7 mouse cellular contexts compared by ENCODE assay signal in genomic region chr16:22548167-22549080, GRCm38 (mm10).
DNase-seq lines count a peak whose midpoint lies in the region; ATAC-seq and TF ChIP-seq lines count a peak whose summit lies in the region.

No protein-coding gene starts in this region.

- peak overlapping the region; percentile 83 for H3K4me2 ChIP-seq in intestine, postnatal 0 days (replicated peaks; ENCODE audit: low read depth)
- peak overlapping the region; percentile 66 for H3K4me2 ChIP-seq in midbrain, embryonic 12.5 days (replicated peaks)

- peak overlapping the region; percentile 60 for H3K4me3 ChIP-seq in embryonic facial prominence, embryonic 10.5 days
- H3K4me3 ChIP-seq in intestine, postnatal 0 days (ENCODE audit: low read depth, low read length), result peak overlapping the region; percentile 41
- H3K4me3 ChIP-seq in limb, embryonic 10.5 days, result peak overlapping the region; percentile 53
- H3K4me3 ChIP-seq in midbrain, embryonic 12.5 days, result peak overlapping the region; percentile 43
- peak overlapping the region; percentile 61 for H3K4me3 ChIP-seq in small intestine, adult 2 months (ENCODE audit: low read depth, low read length)

- WGBS in embryonic facial prominence, embryonic 10.5 days, result 9% methylated on average over 26 of the region's 26 CpGs
- 8% methylated on average over 26 of the region's 26 CpGs for WGBS in intestine, postnatal 0 days
- 13% methylated on average over 26 of the region's 26 CpGs for WGBS in limb, embryonic 10.5 days
- 8% methylated on average over 26 of the region's 26 CpGs for WGBS in midbrain, embryonic 12.5 days
- 9% methylated on average over 26 of the region's 26 CpGs for WGBS in small intestine, adult 2 months

- TF ChIP-seq POLR2A in small intestine, adult 2 months (IDR thresholded peaks at IDR 0.05; ENCODE audit: low read depth, low read length), result no peak

- no peaks in the 10 kb centered on the region for H3K9me3 ChIP-seq in embryonic facial prominence, embryonic 10.5 days
- no peaks in the 10 kb centered on the region for H3K9me3 ChIP-seq in intestine, postnatal 0 days (ENCODE audit: control insufficient read depth)
- no peaks in the 10 kb centered on the region for H3K9me3 ChIP-seq in limb, embryonic 10.5 days (replicated peaks)
- H3K9me3 ChIP-seq in midbrain, embryonic 12.5 days, result no peaks in the 10 kb centered on the region

- peaks cover 34% of the 10 kb centered on the region for H3K27me3 ChIP-seq in embryonic facial prominence, embryonic 10.5 days (replicated peaks; ENCODE audit: low read depth, poor library complexity, severe bottlenecking)
- H3K27me3 ChIP-seq in intestine, postnatal 0 days (replicated peaks; ENCODE audit: control insufficient read depth, insufficient read depth, low read length), result no peaks in the 10 kb centered on the region
- no peaks in the 10 kb centered on the region for H3K27me3 ChIP-seq in limb, embryonic 10.5 days (ENCODE audit: low read depth, poor library complexity, severe bottlenecking)
- peaks cover 49% of the 10 kb centered on the region for H3K27me3 ChIP-seq in midbrain, embryonic 12.5 days
- no peaks in the 10 kb centered on the region for H3K27me3 ChIP-seq in small intestine, adult 2 months (ENCODE audit: control insufficient read depth, insufficient read depth, low read length)

- H3K27ac ChIP-seq in embryonic facial prominence, embryonic 10.5 days (replicated peaks), result peak overlapping the region; percentile 81
- H3K27ac ChIP-seq in intestine, postnatal 0 days (ENCODE audit: low read depth, low read length), result peak overlapping the region; percentile 85
- peak overlapping the region; percentile 89 for H3K27ac ChIP-seq in limb, embryonic 10.5 days
- H3K27ac ChIP-seq in midbrain, embryonic 12.5 days (replicated peaks), result no peak overlapping the region
- no peak overlapping the region for H3K27ac ChIP-seq in small intestine, adult 2 months (ENCODE audit: insufficient read depth, low read depth, low read length)

- TF ChIP-seq CTCF in intestine, postnatal 0 days (IDR thresholded peaks at IDR 0.05; ENCODE audit: low read depth), result peak; percentile 91
- peak; percentile 90 for TF ChIP-seq CTCF in small intestine, adult 2 months (IDR thresholded peaks at IDR 0.05; ENCODE audit: extremely low read depth, insufficient read length, insufficient replicate concordance, low read depth, low read length)

- H3K9ac ChIP-seq in intestine, postnatal 0 days (ENCODE audit: low read depth, low read length), result peak overlapping the region; percentile 61
- peak overlapping the region; percentile 53 for H3K9ac ChIP-seq in midbrain, embryonic 12.5 days (replicated peaks)

- ATAC-seq in granulocyte monocyte progenitor cell, adult 5-6 weeks (replicated peaks; ENCODE audit: poor library complexity, severe bottlenecking), result peak; percentile 81
- peak; percentile 83 for ATAC-seq in intestine, postnatal 0 days
- peak; percentile 87 for ATAC-seq in midbrain, embryonic 12.5 days (ENCODE audit: low FRiP score, low read depth)

- DNase-seq in adrenal gland, postnatal 14 days, result peak; percentile 91
- DNase-seq in embryonic facial prominence, embryonic 10.5 days (ENCODE audit: low spot score), result peak; percentile 91
- DNase-seq in limb, embryonic 10.5 days (ENCODE audit: low spot score), result peak; percentile 92

- peaks cover 29% of the 10 kb centered on the region for H3K4me1 ChIP-seq in embryonic facial prominence, embryonic 10.5 days
- H3K4me1 ChIP-seq in intestine, postnatal 0 days (replicated peaks; ENCODE audit: control insufficient read depth, insufficient read depth, low read length), result no peaks in the 10 kb centered on the region
- H3K4me1 ChIP-seq in limb, embryonic 10.5 days, result peaks cover 28% of the 10 kb centered on the region
- peaks cover 17% of the 10 kb centered on the region for H3K4me1 ChIP-seq in midbrain, embryonic 12.5 days
- peaks cover 18% of the 10 kb centered on the region for H3K4me1 ChIP-seq in small intestine, adult 2 months (ENCODE audit: control insufficient read depth, insufficient read depth, insufficient read length, low read length)

- no peaks in the 10 kb centered on the region for H3K36me3 ChIP-seq in embryonic facial prominence, embryonic 10.5 days (replicated peaks)
- no peaks in the 10 kb centered on the region for H3K36me3 ChIP-seq in intestine, postnatal 0 days (ENCODE audit: control insufficient read depth, insufficient read depth)
- no peaks in the 10 kb centered on the region for H3K36me3 ChIP-seq in limb, embryonic 10.5 days
- no peaks in the 10 kb centered on the region for H3K36me3 ChIP-seq in midbrain, embryonic 12.5 days
- H3K36me3 ChIP-seq in small intestine, adult 2 months (ENCODE audit: control insufficient read depth, insufficient read depth, low read length), result no peaks in the 10 kb centered on the region

Comparison
In these comparisons a context has a peak if more than half of its experiments do, and no peak if none do; other contexts are left out.
1. H3K27ac ChIP-seq: peak in embryonic facial prominence, embryonic 10.5 days (single experiment), intestine, postnatal 0 days (single experiment) and limb, embryonic 10.5 days (single experiment); none in midbrain, embryonic 12.5 days (single experiment) and small intestine, adult 2 months (single experiment).
2. Peak in every context shown above with its lines, with median percentiles within 50 percentile points of each other: DNase-seq, H3K4me3 ChIP-seq and ATAC-seq.